Mouse (Mus musculus): ENCODE data around the gene Dffb.

- no peak for TF ChIP-seq EP300 (IDR thresholded peaks at IDR 0.05; ENCODE audit: low read depth)
- TF ChIP-seq CTCF (IDR thresholded peaks at IDR 0.05; ENCODE audit: low read depth) = no peak
These were observed 18.6 kb upstream of the Dffb start for GRCm38 (mm10) chr4:153993505-153993904.

Data from heart, postnatal 0 days (tissue).